ENCODE assay signal across 9 mouse cellular contexts in genomic region chr5:137131490-137131889, GRCm38 (mm10). TPM values are rescaled to one million over a fixed set of nuclear protein-coding genes. Genes with fewer than 3 reads are reported as not detected.
DNase-seq lines count a peak whose midpoint lies in the region; ATAC-seq lines count a peak whose summit lies in the region.
"Had no signal": no experiment of that assay in that cellular context is flagged by ENCODE, and none has a peak within 500 bp of the region (broad histone marks: within the 10 kb centered on the region; RNA-seq: fewer than 3 reads in every experiment).

No protein-coding gene starts in this region.

- 2% methylated on average over 3 of the region's 3 CpGs for WGBS in neural tube, embryonic 14.5 days

- ATAC-seq in neural tube, embryonic 14.5 days (ENCODE audit: low read depth), result peak; percentile 44; the same call in 1 of the 2 replicates

- no peaks in the 10 kb centered on the region for H3K9me3 ChIP-seq in neural tube, embryonic 14.5 days (ENCODE audit: control insufficient read depth, low read length)

- H3K36me3 ChIP-seq in neural tube, embryonic 14.5 days (ENCODE audit: control insufficient read depth, insufficient read depth, low read length), result no peaks in the 10 kb centered on the region

- no peak overlapping the region for H3K27ac ChIP-seq in neural tube, embryonic 14.5 days (ENCODE audit: low read depth, low read length)

- 0 out of 2 replicates have a peak, but pooled peaks cover 5% of the 10 kb centered on the region for H3K4me1 ChIP-seq in neural tube, embryonic 14.5 days (ENCODE audit: control insufficient read depth, insufficient read depth, low read length)

- intact Hi-C loops in heart, postnatal 36 days (cut with DNase I), result loop anchor here (1.0 to 5.0 kb wide), 3 partner anchors 155 to 346 kb away; partner anchors contain the start of gene Zan
- intact Hi-C loops in left cerebral cortex, postnatal 4 days (cut with DNase I), result loop anchor here (2.0 kb wide), 1 partner anchor 153 kb away; no protein-coding TSS in a partner anchor

- no peaks in the 10 kb centered on the region for H3K27me3 ChIP-seq in neural tube, embryonic 14.5 days (ENCODE audit: control insufficient read depth, insufficient read depth, low read length)

- DNase-seq in adrenal gland, adult (ENCODE audit: inconsistent age in 2 of 2, low spot score in 1 of 2), result peak; percentile 53 to 81
- DNase-seq in adrenal gland, postnatal 4 days (ENCODE audit: low spot score in 2 of 2), result no peak
- DNase-seq in right cerebral cortex, adult 2 months (ENCODE audit: low spot score in 2 of 2), result peak; percentile 47
- no peak for DNase-seq in right cerebral cortex, postnatal 36 days (ENCODE audit: low spot score in 2 of 2)
- peak; percentile 52 for DNase-seq in cerebellum, adult 8-10 months
- peak; percentile 61 to 63 for DNase-seq in heart, postnatal 36 days
- DNase-seq in left cerebral cortex, postnatal 4 days, result peak; percentile 44

- no peak overlapping the region for H3K4me3 ChIP-seq in neural tube, embryonic 14.5 days (ENCODE audit: low read depth, low read length)

- no peak overlapping the region for H3K4me2 ChIP-seq in neural tube, embryonic 14.5 days (ENCODE audit: low read depth, low read length)

- no peak overlapping the region for H3K9ac ChIP-seq in neural tube, embryonic 14.5 days (replicated peaks; ENCODE audit: low read depth, low read length)

RNA-seq across cellular contexts. Expression of gene Trim56, which starts 15.5 kb away (rescaled TPM):
- total RNA-seq in adrenal gland, postnatal 4 days (2021), result 10 to 100 TPM; 36.2 to 46.0 TPM
- total RNA-seq in heart, postnatal 36 days (2021), result 10 to 100 TPM; 19.9 to 23.0 TPM
- 1 to 10 TPM; 4.1 to 5.6 TPM for total RNA-seq in left cerebral cortex, postnatal 4 days (2021)
- 2.1 and 3.0 TPM in 2 replicates for polyA plus RNA-seq in neural tube, embryonic 14.5 days (2014; fragmentation: Nextera tagmentation; extraction: Ambion mirVana)

RNA-seq across cellular contexts. Expression of gene Muc3, which starts 17.6 kb away (rescaled TPM):
- total RNA-seq in adrenal gland, postnatal 4 days (2021), result not detected
- not detected for total RNA-seq in heart, postnatal 36 days (2021)
- total RNA-seq in left cerebral cortex, postnatal 4 days (2021), result not detected
- not detected in 2 replicates for polyA plus RNA-seq in neural tube, embryonic 14.5 days (2014; fragmentation: Nextera tagmentation; extraction: Ambion mirVana)
- polyA plus RNA-seq: stomach, embryonic 14.5 days had no signal

RNA-seq across cellular contexts. Expression of gene Serpine1, which starts 59.4 kb away (rescaled TPM):
- total RNA-seq in adrenal gland, postnatal 4 days (2021), result 1 to 10 TPM; 1.7 to 2.2 TPM
- 10 to 100 TPM; 28.1 to 42.8 TPM for total RNA-seq in heart, postnatal 36 days (2021)
- total RNA-seq in left cerebral cortex, postnatal 4 days (2021), result under 1 TPM; 0.60 TPM
- 0.30 and 0.44 TPM in 2 replicates for polyA plus RNA-seq in neural tube, embryonic 14.5 days (2014; fragmentation: Nextera tagmentation; extraction: Ambion mirVana)

Comparison
In these comparisons a context has a peak if more than half of its experiments do, and no peak if none do; other contexts are left out.
1. DNase-seq: peak in adrenal gland, adult (2 of 2), right cerebral cortex, adult 2 months (2 of 2), cerebellum, adult 8-10 months (single experiment), heart, postnatal 36 days (2 of 2) and left cerebral cortex, postnatal 4 days (single experiment); none in adrenal gland, postnatal 4 days (0 of 2) and right cerebral cortex, postnatal 36 days (0 of 2).
2. RNA of gene Serpine1, which starts 59.4 kb away (total RNA-seq): 28.1 to 42.8 TPM in heart, postnatal 36 days; 1.7 to 2.2 TPM in adrenal gland, postnatal 4 days and 0.60 TPM in left cerebral cortex, postnatal 4 days; every median in the first group is over 4 times any median in the second.